Mouse (Mus musculus): Measurements from ENCODE around the gene Tnk1. TPM values are rescaled to one million over a fixed set of nuclear protein-coding genes. Genes with fewer than 3 reads are reported as not detected.

Tnk1 gene
- polyA plus RNA-seq, 1 experiment = not detected

- peak overlapping the region; percentile 69 for H3K4me3 ChIP-seq (ENCODE audit: insufficient read depth, low read length)
- no peak overlapping the region for H3K27ac ChIP-seq (ENCODE audit: insufficient read depth, low read depth, low read length)
- TF ChIP-seq CTCF (IDR thresholded peaks at IDR 0.05; ENCODE audit: low read depth, low read length) (no peak), POLR2A (IDR thresholded peaks at IDR 0.05; ENCODE audit: borderline replicate concordance, low read depth, low read length) (no peak)
- H3K4me1 ChIP-seq (ENCODE audit: control insufficient read depth, insufficient read depth, low read length) = peaks cover 35% of the 10 kb centered on the region
These were observed 11.5 kb downstream of the Tnk1 start for GRCm38 (mm10) chr11:69846738-69847688.

- Histone ChIP-seq H3K27ac (ENCODE audit: insufficient read depth, low read depth, low read length) (peak within 1 kb of the TSS; percentile 72), H3K4me3 (ENCODE audit: insufficient read depth, low read length) (peak within 1 kb of the TSS; percentile 69), H3K4me1 (ENCODE audit: control insufficient read depth, insufficient read depth, low read length) (peaks cover 35% of the 10 kb centered on the region)
- TF ChIP-seq CTCF (IDR thresholded peaks at IDR 0.05; ENCODE audit: low read depth, low read length) (no peak), POLR2A (IDR thresholded peaks at IDR 0.05; ENCODE audit: borderline replicate concordance, low read depth, low read length) (no peak)
These were observed 12.3 kb downstream of the Tnk1 start, which contains the start of gene Plscr3 for GRCm38 (mm10) chr11:69846198-69846680. Plscr3 (plus strand) TSS chr11:69846376.

GRCm38 (mm10) chr11:69838714-69839104 lies 19.8 kb downstream of the Tnk1 start:
- TF ChIP-seq POLR2A (IDR thresholded peaks at IDR 0.05; ENCODE audit: borderline replicate concordance, low read depth, low read length) (no peak), CTCF (IDR thresholded peaks at IDR 0.05; ENCODE audit: low read depth, low read length) (no peak)
- peak overlapping the region; percentile 62 for H3K27ac ChIP-seq (ENCODE audit: insufficient read depth, low read depth, low read length)
- H3K4me3 ChIP-seq (ENCODE audit: insufficient read depth, low read length) = peak overlapping the region; percentile 74
- peaks cover 14% of the 10 kb centered on the region for H3K4me1 ChIP-seq (ENCODE audit: control insufficient read depth, insufficient read depth, low read length)

GRCm38 (mm10) chr11:69837952-69838713 lies 20.4 kb downstream of the Tnk1 start, which contains the start of gene Tmem256:
Tmem256 (plus strand) TSS chr11:69838514.
- Histone ChIP-seq H3K27ac (ENCODE audit: insufficient read depth, low read depth, low read length) (peak within 1 kb of the TSS; percentile 62), H3K4me1 (ENCODE audit: control insufficient read depth, insufficient read depth, low read length) (peaks cover 10% of the 10 kb centered on the region), H3K4me3 (ENCODE audit: insufficient read depth, low read length) (peak within 1 kb of the TSS; percentile 74)
- TF ChIP-seq POLR2A (IDR thresholded peaks at IDR 0.05; ENCODE audit: borderline replicate concordance, low read depth, low read length) (no peak), CTCF (IDR thresholded peaks at IDR 0.05; ENCODE audit: low read depth, low read length) (no peak)

GRCm38 (mm10) chr11:69837604-69837951 lies 21.0 kb downstream of the Tnk1 start, which contains the start of gene Nlgn2:
Nlgn2 (minus strand) TSS chr11:69837784.
- Histone ChIP-seq H3K4me1 (ENCODE audit: control insufficient read depth, insufficient read depth, low read length) (peaks cover 6% of the 10 kb centered on the region), H3K4me3 (ENCODE audit: insufficient read depth, low read length) (peak within 1 kb of the TSS; percentile 74), H3K27ac (ENCODE audit: insufficient read depth, low read depth, low read length) (peak within 1 kb of the TSS; percentile 62)
- TF ChIP-seq POLR2A (IDR thresholded peaks at IDR 0.05; ENCODE audit: borderline replicate concordance, low read depth, low read length) (no peak), CTCF (IDR thresholded peaks at IDR 0.05; ENCODE audit: low read depth, low read length) (no peak)

- H3K27ac ChIP-seq (ENCODE audit: insufficient read depth, low read depth, low read length) = no peak overlapping the region
- peaks cover 5% of the 10 kb centered on the region; the same call in 1 of the 2 replicates for H3K4me1 ChIP-seq (ENCODE audit: control insufficient read depth, insufficient read depth, low read length)
- H3K4me3 ChIP-seq (ENCODE audit: insufficient read depth, low read length) = peak overlapping the region; percentile 60
- TF ChIP-seq POLR2A (IDR thresholded peaks at IDR 0.05; ENCODE audit: borderline replicate concordance, low read depth, low read length) (no peak), CTCF (IDR thresholded peaks at IDR 0.05; ENCODE audit: low read depth, low read length) (no peak)
These were observed 21.6 kb downstream of the Tnk1 start for GRCm38 (mm10) chr11:69836703-69837576.

GRCm38 (mm10) chr11:69835966-69836335 lies 22.6 kb downstream of the Tnk1 start:
- peaks cover 5% of the 10 kb centered on the region; the same call in 1 of the 2 replicates for H3K4me1 ChIP-seq (ENCODE audit: control insufficient read depth, insufficient read depth, low read length)
- TF ChIP-seq CTCF (IDR thresholded peaks at IDR 0.05; ENCODE audit: low read depth, low read length) (no peak), POLR2A (IDR thresholded peaks at IDR 0.05; ENCODE audit: borderline replicate concordance, low read depth, low read length) (no peak)
- no peak overlapping the region for H3K4me3 ChIP-seq (ENCODE audit: insufficient read depth, low read length)
- H3K27ac ChIP-seq (ENCODE audit: insufficient read depth, low read depth, low read length) = no peak overlapping the region

GRCm38 (mm10) chr11:69835326-69835965 lies 23.1 kb downstream of the Tnk1 start:
- no peak for TF ChIP-seq POLR2A (IDR thresholded peaks at IDR 0.05; ENCODE audit: borderline replicate concordance, low read depth, low read length)
- no peak for TF ChIP-seq CTCF (IDR thresholded peaks at IDR 0.05; ENCODE audit: low read depth, low read length)
- H3K4me3 ChIP-seq (ENCODE audit: insufficient read depth, low read length) = no peak overlapping the region
- H3K4me1 ChIP-seq (ENCODE audit: control insufficient read depth, insufficient read depth, low read length) = peaks cover 5% of the 10 kb centered on the region; the same call in 1 of the 2 replicates
- no peak overlapping the region for H3K27ac ChIP-seq (ENCODE audit: insufficient read depth, low read depth, low read length)

All from bone marrow macrophage, adult 2 months (primary cell).